14 mouse cellular contexts compared by ENCODE assay signal in the genomic region with DNA sequence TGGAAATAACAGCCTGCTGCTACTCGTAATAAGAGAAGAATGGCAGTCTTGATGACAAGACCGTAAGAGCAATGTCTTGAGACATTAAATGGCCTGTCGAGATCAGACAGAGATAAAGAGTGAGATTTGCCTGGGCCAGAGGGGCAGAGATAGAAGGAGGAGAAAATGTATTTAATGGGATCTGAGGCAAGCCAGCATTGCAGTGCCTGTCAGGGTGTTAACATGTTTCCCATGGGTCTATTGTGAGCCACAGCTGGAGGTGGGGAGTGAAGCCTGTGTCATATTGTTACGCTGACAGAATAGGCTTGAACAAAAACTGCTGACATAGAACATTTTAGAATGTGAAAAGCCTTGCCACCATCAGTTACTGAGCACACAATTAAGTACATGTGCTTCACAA.
DNase-seq lines count a peak whose midpoint lies in the region; ATAC-seq and TF ChIP-seq lines count a peak whose summit lies in the region.
"Had no signal": no experiment of that assay in that cellular context is flagged by ENCODE, and none has a peak within 500 bp of the region (broad histone marks: within the 10 kb centered on the region; RNA-seq: fewer than 3 reads in every experiment).

No protein-coding gene starts in this region.

- no peak for TF ChIP-seq POLR2A in brain, embryonic 14.5 days (IDR thresholded peaks at IDR 0.05; ENCODE audit: borderline replicate concordance, extremely low read depth, insufficient read depth, insufficient read length, poor library complexity, severe bottlenecking)

- H3K9me3 ChIP-seq in embryonic facial prominence, embryonic 12.5 days, result no peaks in the 10 kb centered on the region
- H3K9me3 ChIP-seq in hindbrain, embryonic 12.5 days (replicated peaks), result no peaks in the 10 kb centered on the region
- H3K9me3 ChIP-seq in neural tube, embryonic 11.5 days (ENCODE audit: control insufficient read depth, low read length), result no peaks in the 10 kb centered on the region
- H3K9me3 ChIP-seq: limb, embryonic 10.5 days; stomach, embryonic 15.5 days had no signal

- no peak for TF ChIP-seq CTCF in brain, embryonic 14.5 days (IDR thresholded peaks at IDR 0.05; ENCODE audit: borderline replicate concordance, extremely low read depth, insufficient read depth, insufficient read length)

- 32% methylated on average over 4 of the region's 4 CpGs for WGBS in embryonic facial prominence, embryonic 12.5 days
- WGBS in hindbrain, embryonic 12.5 days, result 20% methylated on average over 4 of the region's 4 CpGs
- 37% methylated on average over 4 of the region's 4 CpGs for WGBS in neural tube, embryonic 11.5 days

- H3K4me2 ChIP-seq in embryonic facial prominence, embryonic 12.5 days (replicated peaks), result no peak overlapping the region
- H3K4me2 ChIP-seq in hindbrain, embryonic 12.5 days (replicated peaks), result no peak overlapping the region
- no peak overlapping the region for H3K4me2 ChIP-seq in neural tube, embryonic 11.5 days (ENCODE audit: low read depth)
- H3K4me2 ChIP-seq: stomach, embryonic 15.5 days had no signal

- no peak overlapping the region for H3K9ac ChIP-seq in embryonic facial prominence, embryonic 12.5 days
- H3K9ac ChIP-seq in hindbrain, embryonic 12.5 days, result no peak overlapping the region
- H3K9ac ChIP-seq in neural tube, embryonic 11.5 days (ENCODE audit: low read length), result no peak overlapping the region
- H3K9ac ChIP-seq: liver, embryonic 14.5 days; stomach, embryonic 15.5 days had no signal

- H3K36me3 ChIP-seq in embryonic facial prominence, embryonic 12.5 days, result no peaks in the 10 kb centered on the region
- no peaks in the 10 kb centered on the region for H3K36me3 ChIP-seq in hindbrain, embryonic 12.5 days
- no peaks in the 10 kb centered on the region for H3K36me3 ChIP-seq in neural tube, embryonic 11.5 days (ENCODE audit: control insufficient read depth, insufficient read depth, low read length)
- H3K36me3 ChIP-seq: limb, embryonic 10.5 days; stomach, embryonic 15.5 days had no signal

- intact Hi-C loops in heart, postnatal 25 days (cut with DNase I), result no loop called here
- intact Hi-C loops in left cerebral cortex, postnatal 36 days (cut with DNase I), result no loop called here

- peak; percentile 84 for ATAC-seq in embryonic facial prominence, embryonic 12.5 days (ENCODE audit: insufficient number of reproducible peaks, insufficient read depth, low FRiP score, low TSS enrichment)
- ATAC-seq in hindbrain, embryonic 12.5 days (ENCODE audit: low FRiP score), result peak; percentile 88
- ATAC-seq in neural tube, embryonic 11.5 days (ENCODE audit: insufficient read depth, low FRiP score, low TSS enrichment), result peak; percentile 62

- no peak overlapping the region for H3K4me3 ChIP-seq in embryonic facial prominence, embryonic 12.5 days
- H3K4me3 ChIP-seq in hindbrain, embryonic 12.5 days, result no peak overlapping the region
- H3K4me3 ChIP-seq in neural tube, embryonic 11.5 days (ENCODE audit: low read depth, low read length), result no peak overlapping the region
- H3K4me3 ChIP-seq: limb, embryonic 10.5 days; stomach, embryonic 15.5 days had no signal

- H3K27ac ChIP-seq in embryonic facial prominence, embryonic 12.5 days, result no peak overlapping the region
- H3K27ac ChIP-seq in hindbrain, embryonic 12.5 days, result no peak overlapping the region
- no peak overlapping the region for H3K27ac ChIP-seq in neural tube, embryonic 11.5 days (ENCODE audit: low read depth, low read length)
- H3K27ac ChIP-seq: limb, embryonic 10.5 days; liver, embryonic 14.5 days; stomach, embryonic 15.5 days had no signal

- DNase-seq in brain, embryonic 14.5 days (ENCODE audit: low read depth), result peak; percentile 89
- peak; percentile 48 for DNase-seq in neural tube, embryonic 11.5 days (ENCODE audit: low spot score)
- no peak for DNase-seq in heart, postnatal 25 days (ENCODE audit: low spot score)
- no peak for DNase-seq in gastrocnemius, postnatal 4 days (ENCODE audit: low spot score in 2 of 2)
- no peak for DNase-seq in left cerebral cortex, postnatal 36 days (ENCODE audit: low spot score in 2 of 2)
- DNase-seq: adrenal gland, postnatal 14 days; heart, postnatal 14 days; kidney, adult 8-10 months; right cerebral cortex, postnatal 4 days had no signal

- no peaks in the 10 kb centered on the region for H3K27me3 ChIP-seq in embryonic facial prominence, embryonic 12.5 days
- no peaks in the 10 kb centered on the region for H3K27me3 ChIP-seq in hindbrain, embryonic 12.5 days
- no peaks in the 10 kb centered on the region for H3K27me3 ChIP-seq in neural tube, embryonic 11.5 days (ENCODE audit: control insufficient read depth, insufficient read depth, low read length)
- H3K27me3 ChIP-seq: stomach, embryonic 15.5 days had no signal

- 0 out of 2 replicates have a peak, but pooled peaks cover 4% of the 10 kb centered on the region for H3K4me1 ChIP-seq in embryonic facial prominence, embryonic 12.5 days
- H3K4me1 ChIP-seq in hindbrain, embryonic 12.5 days, result 0 out of 2 replicates have a peak, but pooled peaks cover 3% of the 10 kb centered on the region
- no peaks in the 10 kb centered on the region for H3K4me1 ChIP-seq in neural tube, embryonic 11.5 days (ENCODE audit: control insufficient read depth, insufficient read depth, low read length)
- H3K4me1 ChIP-seq: limb, embryonic 10.5 days; stomach, embryonic 15.5 days had no signal

Comparison
In these comparisons a context has a peak if more than half of its experiments do, and no peak if none do; other contexts are left out.
1. DNase-seq: peak in brain, embryonic 14.5 days (single experiment) and neural tube, embryonic 11.5 days (single experiment); none in heart, postnatal 25 days (single experiment), gastrocnemius, postnatal 4 days (0 of 2) and left cerebral cortex, postnatal 36 days (0 of 2).
2. Peak in every context shown above with its lines, with median percentiles within 50 percentile points of each other: ATAC-seq.